Mouse (Mus musculus) testis, adult 2 months (tissue): ENCODE measurements around the gene Serinc2. TPM values are rescaled to one million over a fixed set of nuclear protein-coding genes. Genes with fewer than 3 reads are reported as not detected.
A peak's percentile ranks its signal among the peaks of the same experiment; 100 is the strongest.

Experiments used
- H3K27ac ChIP-seq: fragments of 200-500 bp; 2 replicates; pipeline ENCODE4 v1.5.1; 2012; ENCODE audit warnings: low read depth, low read length; ENCODE audit not compliant: control insufficient read depth, insufficient read depth
- H3K27me3 ChIP-seq: fragments of 200-500 bp; 2 replicates; pipeline ENCODE4 v1.6.1; 2012; ENCODE audit warnings: mild to moderate bottlenecking, low read length, moderate library complexity; ENCODE audit not compliant: control insufficient read depth, insufficient read depth
- H3K36me3 ChIP-seq: fragments of 200-500 bp; 2 replicates; pipeline ENCODE4 v1.6.1; 2012; ENCODE audit warnings: mild to moderate bottlenecking, low read length; ENCODE audit not compliant: control insufficient read depth, insufficient read depth
- H3K4me1 ChIP-seq: fragments of 200-500 bp; 2 replicates; pipeline ENCODE4 v1.6.1; 2012; ENCODE audit warnings: low read length; ENCODE audit not compliant: control insufficient read depth, insufficient read depth
- H3K4me3 ChIP-seq: fragments of 200-500 bp; 2 replicates; pipeline ENCODE4 v1.5.1; 2012; ENCODE audit warnings: low read depth, mild to moderate bottlenecking, low read length, moderate library complexity, mixed read lengths; ENCODE audit not compliant: control insufficient read depth
- CTCF ChIP-seq: fragments of 200-500 bp; IDR thresholded peaks from 2 replicates; pipeline ENCODE4 v1.5.1; 2012; ENCODE audit warnings: low read depth, mild to moderate bottlenecking, inconsistent platforms, low read length, moderate library complexity; ENCODE audit not compliant: control insufficient read depth, insufficient read depth, insufficient replicate concordance
- POLR2A ChIP-seq: fragments of 200-500 bp; IDR thresholded peaks from 2 replicates; pipeline ENCODE4 v1.6.1; 2012; ENCODE audit warnings: low read depth, mild to moderate bottlenecking, inconsistent platforms, low read length, moderate library complexity; ENCODE audit not compliant: control insufficient read depth
- polyA plus RNA-seq: library from polyadenylated mRNA; depleted of rRNA; stranded (reverse); fragments of >200 nt; gene quantifications from 2 replicates; pipeline ENCODE4 v1.2.3, GENCODE M21; 2012

The Serinc2 gene
- polyA plus RNA-seq, 1 experiment = 23.7 TPM

DNA sequence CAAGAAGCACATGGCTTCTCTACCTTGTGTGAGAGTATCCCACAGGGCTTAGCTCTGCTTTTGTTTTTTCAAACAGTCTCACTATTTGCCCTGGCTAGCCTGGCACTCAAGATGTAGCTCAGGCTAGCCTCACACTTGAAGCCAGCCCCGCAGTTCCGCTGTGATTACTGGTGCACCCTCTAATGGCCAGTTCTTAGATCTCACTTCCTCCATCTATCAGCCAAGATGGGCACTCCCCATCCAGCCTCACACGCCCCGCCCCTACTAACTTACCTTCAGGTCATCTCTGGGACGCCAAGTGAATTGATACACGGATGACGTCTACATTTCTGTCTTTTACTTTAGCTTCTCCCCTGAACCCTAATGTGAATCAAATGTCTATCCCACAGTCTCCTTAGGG, 40.6 kb upstream of the Serinc2 start:
- H3K27me3 ChIP-seq = no peaks in the 10 kb centered on the region
- TF ChIP-seq CTCF (no peak), POLR2A (no peak)
- no peaks in the 10 kb centered on the region for H3K4me1 ChIP-seq
- H3K4me3 ChIP-seq = peak overlapping the region; percentile 28
- no peaks in the 10 kb centered on the region for H3K36me3 ChIP-seq
- no peak overlapping the region for H3K27ac ChIP-seq

DNA sequence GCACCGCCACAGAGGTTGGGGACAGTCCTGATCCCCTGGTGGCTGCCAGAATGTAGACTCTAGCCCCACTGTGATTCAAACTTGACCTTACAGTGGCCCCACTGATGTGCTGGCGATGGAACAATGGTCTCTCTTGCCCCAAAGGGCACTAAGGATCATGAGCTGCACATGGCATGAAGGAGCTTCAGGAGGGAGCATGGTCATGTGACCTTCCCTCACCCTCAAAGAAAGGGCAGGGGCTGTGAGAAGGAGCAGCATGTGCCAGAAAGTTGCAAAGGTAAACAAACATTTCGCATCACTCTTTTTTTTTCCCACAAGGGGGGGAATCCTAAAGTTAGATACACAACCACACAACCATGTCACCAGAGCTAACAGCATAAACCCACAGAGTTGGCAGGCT, 39.1 kb upstream of the Serinc2 start:
- no peaks in the 10 kb centered on the region for H3K36me3 ChIP-seq
- H3K4me1 ChIP-seq = no peaks in the 10 kb centered on the region
- peak overlapping the region; percentile 57 for H3K4me3 ChIP-seq
- no peak for TF ChIP-seq CTCF
- peak; percentile 21; the same call in 1 of the 2 replicates for TF ChIP-seq POLR2A
- H3K27ac ChIP-seq = no peak overlapping the region
- H3K27me3 ChIP-seq = no peaks in the 10 kb centered on the region

DNA sequence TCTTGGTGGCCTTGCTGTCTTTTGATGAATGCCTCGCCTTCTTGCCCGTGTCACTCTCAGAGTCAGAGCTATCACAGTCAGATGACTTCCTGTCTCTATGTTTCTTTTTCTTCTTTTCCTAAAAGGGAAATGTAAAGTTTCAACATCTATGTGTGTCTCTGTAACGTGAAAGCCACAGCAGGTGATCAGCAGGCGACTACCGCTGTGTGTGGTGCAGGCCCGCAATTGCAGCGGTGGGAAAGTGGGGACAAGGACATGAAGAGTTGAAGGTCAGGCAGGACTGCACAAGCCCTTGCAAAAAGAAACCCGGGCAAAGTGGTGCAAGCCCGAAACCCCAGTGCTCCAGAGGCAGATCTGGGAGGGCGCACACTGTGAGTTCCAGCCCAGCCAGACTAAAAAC, 37.7 kb upstream of the Serinc2 start:
- Histone ChIP-seq H3K4me3 (no peak overlapping the region), H3K4me1 (no peaks in the 10 kb centered on the region), H3K27me3 (no peaks in the 10 kb centered on the region), H3K36me3 (no peaks in the 10 kb centered on the region), H3K27ac (no peak overlapping the region)
- TF ChIP-seq POLR2A (no peak), CTCF (no peak)

DNA sequence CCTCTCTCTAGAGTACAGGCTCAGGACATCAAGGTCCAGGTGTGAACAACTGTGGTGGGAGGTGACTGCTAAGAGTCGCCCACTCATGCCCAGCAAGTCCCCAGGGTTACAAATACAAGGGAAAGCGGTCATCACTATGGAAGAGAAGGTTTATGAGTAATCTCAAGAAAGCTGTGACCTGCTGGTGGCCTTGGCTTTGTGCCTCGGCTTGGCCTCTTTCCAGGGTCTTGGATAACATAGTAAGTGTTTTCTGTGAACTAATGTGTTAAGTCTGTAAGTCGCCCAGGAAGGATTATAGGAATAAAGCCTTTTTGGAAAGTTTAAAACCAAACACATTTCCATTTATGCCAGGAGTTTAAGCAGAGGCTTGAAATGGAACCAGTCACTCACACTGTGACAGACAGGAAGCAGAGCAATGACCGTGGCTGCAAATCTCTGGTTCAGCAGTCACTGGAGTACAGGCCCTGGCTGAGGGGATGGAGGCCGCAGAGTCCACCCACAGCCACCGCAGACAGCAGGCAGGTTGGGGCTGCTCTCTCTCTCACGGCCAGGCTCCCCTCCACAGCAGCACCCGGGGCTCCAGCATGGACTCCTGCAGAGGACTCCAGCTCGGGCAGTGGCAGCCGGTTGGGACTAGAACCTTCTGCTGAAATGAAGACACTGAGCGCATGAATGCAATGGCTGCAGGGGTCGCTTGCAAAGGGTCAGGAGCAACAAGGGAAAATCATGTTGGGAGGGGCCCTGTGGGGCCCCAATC, 36.9 kb upstream of the Serinc2 start:
- no peak for TF ChIP-seq CTCF
- no peak for TF ChIP-seq POLR2A
- H3K27ac ChIP-seq = no peak overlapping the region
- H3K4me1 ChIP-seq = no peaks in the 10 kb centered on the region
- no peak overlapping the region for H3K4me3 ChIP-seq
- no peaks in the 10 kb centered on the region for H3K27me3 ChIP-seq
- no peaks in the 10 kb centered on the region for H3K36me3 ChIP-seq

DNA sequence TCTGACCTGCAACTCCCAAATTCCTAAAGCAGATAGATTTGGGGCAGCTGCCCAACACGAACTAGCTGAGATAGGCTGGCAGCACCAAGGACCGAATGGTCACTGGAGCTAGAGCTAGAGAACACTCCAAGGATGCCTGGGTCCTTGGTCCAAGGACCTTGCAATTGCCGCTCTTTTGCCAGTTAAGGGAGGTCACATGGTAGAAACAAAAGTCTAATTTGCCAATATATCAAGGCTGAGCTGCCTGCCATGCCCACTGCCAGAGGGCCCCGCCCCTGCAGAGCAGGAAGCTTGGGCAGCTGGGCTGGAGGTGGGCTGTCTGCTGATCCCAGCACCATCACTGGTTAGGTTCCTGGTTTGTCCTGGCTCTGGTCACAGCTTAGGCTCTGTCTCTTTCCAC, 34.5 kb upstream of the Serinc2 start:
- Histone ChIP-seq H3K27ac (no peak overlapping the region), H3K4me3 (no peak overlapping the region), H3K36me3 (no peaks in the 10 kb centered on the region), H3K4me1 (peaks cover 10% of the 10 kb centered on the region), H3K27me3 (no peaks in the 10 kb centered on the region)
- TF ChIP-seq POLR2A (no peak), CTCF (no peak)

DNA sequence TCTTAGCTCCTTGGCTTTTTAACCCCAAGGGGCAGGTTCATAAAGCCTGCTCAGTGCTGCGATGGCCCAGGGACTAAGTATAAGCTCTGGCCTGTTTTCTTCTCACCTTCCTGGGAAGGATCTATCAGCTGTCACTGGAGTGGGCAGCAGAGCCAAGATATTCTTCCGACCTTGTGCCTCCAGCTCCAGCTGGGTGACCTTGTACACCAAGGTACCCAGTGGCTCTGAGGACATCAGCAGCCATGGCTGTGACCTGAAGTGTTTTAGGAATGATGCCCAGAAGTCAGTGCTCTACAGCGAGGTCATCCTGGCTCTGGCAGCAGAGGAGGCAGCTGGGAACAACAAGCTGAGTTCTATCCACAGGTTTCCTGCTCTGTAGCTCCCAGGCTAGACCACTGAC, 33.5 kb upstream of the Serinc2 start:
- Histone ChIP-seq H3K36me3 (no peaks in the 10 kb centered on the region), H3K27me3 (no peaks in the 10 kb centered on the region), H3K27ac (no peak overlapping the region), H3K4me3 (no peak overlapping the region), H3K4me1 (peaks cover 20% of the 10 kb centered on the region)
- TF ChIP-seq CTCF (no peak), POLR2A (no peak)

DNA sequence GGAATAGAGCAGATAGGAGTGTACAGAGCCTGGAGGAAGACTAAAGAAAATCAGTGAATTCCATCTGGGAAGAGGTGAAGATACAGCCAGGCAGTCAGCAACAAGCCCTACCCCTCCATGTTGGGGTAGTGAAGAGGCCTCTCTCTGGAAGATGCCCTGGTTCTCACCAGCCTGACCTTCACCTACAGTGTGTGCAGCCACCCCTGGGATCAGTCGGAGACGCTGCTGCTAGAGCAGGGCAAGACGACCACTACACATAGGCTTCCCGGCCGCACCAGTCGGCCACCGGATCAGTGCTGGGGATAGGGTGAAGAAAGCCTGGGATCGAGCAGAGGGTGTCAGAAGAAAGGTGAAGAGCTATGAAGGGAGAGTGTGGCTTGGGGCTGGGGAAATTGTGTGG, 30.2 kb upstream of the Serinc2 start:
- Histone ChIP-seq H3K27ac (peak overlapping the region; percentile 73), H3K36me3 (no peaks in the 10 kb centered on the region), H3K27me3 (no peaks in the 10 kb centered on the region), H3K4me3 (peak overlapping the region; percentile 73), H3K4me1 (peaks cover 31% of the 10 kb centered on the region)
- TF ChIP-seq CTCF (no peak), POLR2A (no peak)
